Mouse (Mus musculus) thymus, adult 2 months (tissue): ENCODE results near the gene Ccser2.

Source experiments
- CTCF ChIP-seq: fragments of 200-500 bp; IDR thresholded peaks from 2 replicates; pipeline ENCODE4 v1.5.1; 2012; ENCODE audit warnings: mild to moderate bottlenecking, control low read depth, low read length, moderate library complexity, borderline replicate concordance; ENCODE audit not compliant: control insufficient read depth, poor library complexity, insufficient read depth; ENCODE audit errors: extremely low read depth
- POLR2A ChIP-seq: fragments of 200-500 bp; IDR thresholded peaks from 2 replicates; pipeline ENCODE4 v1.6.1; 2012; ENCODE audit warnings: mild to moderate bottlenecking, low read length, control low read depth, moderate library complexity; ENCODE audit not compliant: control insufficient read depth, poor library complexity, insufficient read depth; ENCODE audit errors: extremely low read depth

- TF ChIP-seq CTCF = no peak
- no peak for TF ChIP-seq POLR2A
These were observed 101.4 kb downstream of the Ccser2 start for GRCm38 (mm10) chr14:36866966-36867700.
